Mouse (Mus musculus): ENCODE results near the gene Slc15a3.

Slc15a3 gene

GRCm38 (mm10) chr19:10822534-10822933 is 17.0 kb upstream of the Slc15a3 start:
- no peak for DNase-seq

- no peak for DNase-seq
These were observed 15.5 kb upstream of the Slc15a3 start for GRCm38 (mm10) chr19:10824061-10824460.

GRCm38 (mm10) chr19:10828321-10828720 is 11.2 kb upstream of the Slc15a3 start:
- DNase-seq: no peak

GRCm38 (mm10) chr19:10829436-10830175 is 9.9 kb upstream of the Slc15a3 start, which contains the start of gene Cd6:
Cd6 (minus strand) TSS chr19:10830058.
- DNase-seq: no peak

GRCm38 (mm10) chr19:10831424-10831823 is 8.1 kb upstream of the Slc15a3 start:
- DNase-seq: peak; percentile 56 to 76

GRCm38 (mm10) chr19:10832030-10832429 is 7.5 kb upstream of the Slc15a3 start:
- DNase-seq: no peak

- DNase-seq: no peak
These were observed 5.9 kb upstream of the Slc15a3 start for GRCm38 (mm10) chr19:10833611-10834010.

- no peak for DNase-seq
These were observed 3.9 kb upstream of the Slc15a3 start for GRCm38 (mm10) chr19:10835671-10836070.

- no peak for DNase-seq
These were observed 2.4 kb downstream of the Slc15a3 start for GRCm38 (mm10) chr19:10841721-10842626.

- DNase-seq: no peak
These were observed 3.4 kb downstream of the Slc15a3 start for GRCm38 (mm10) chr19:10842914-10843313.

- no peak for DNase-seq
These were observed 4.7 kb downstream of the Slc15a3 start for GRCm38 (mm10) chr19:10844206-10844605.

- DNase-seq: no peak
These were observed 5.9 kb downstream of the Slc15a3 start for GRCm38 (mm10) chr19:10845454-10845853.

- DNase-seq: no peak
These were observed 6.6 kb downstream of the Slc15a3 start for GRCm38 (mm10) chr19:10846150-10846549.

- DNase-seq: peak in 1 of 2 experiments; percentile 59
These were observed 8.0 kb downstream of the Slc15a3 start for GRCm38 (mm10) chr19:10847311-10848087.

- no peak for DNase-seq
These were observed 15.9 kb downstream of the Slc15a3 start for GRCm38 (mm10) chr19:10855422-10855821.

- peak in 1 of 2 experiments; percentile 36 for DNase-seq
These were observed 17.0 kb downstream of the Slc15a3 start for GRCm38 (mm10) chr19:10856520-10856919.

GRCm38 (mm10) chr19:10860072-10860497 is 20.6 kb downstream of the Slc15a3 start:
- peak; percentile 37 to 60 for DNase-seq

GRCm38 (mm10) chr19:10866351-10866750 is 26.8 kb downstream of the Slc15a3 start:
- DNase-seq: peak; percentile 82 to 88

- DNase-seq: peak; percentile 45 to 53
These were observed 28.6 kb downstream of the Slc15a3 start for GRCm38 (mm10) chr19:10867946-10868622.

GRCm38 (mm10) chr19:10868623-10869141 is 29.2 kb downstream of the Slc15a3 start:
- peak; percentile 66 to 76 for DNase-seq

GRCm38 (mm10) chr19:10869241-10869885 is 29.8 kb downstream of the Slc15a3 start:
- DNase-seq: peak; percentile 94 to 96

Measured in cerebellum, postnatal 25 days (tissue).